Mouse (Mus musculus) cerebellum, adult 2 months (tissue): Measurements from ENCODE around the gene Mtmr10.

Source experiments
- CTCF ChIP-seq: fragments of 200-500 bp; IDR thresholded peaks from 2 replicates; pipeline ENCODE4 v1.5.1; 2011; ENCODE audit warnings: low read depth, mild to moderate bottlenecking, control low read depth, low read length, moderate library complexity, borderline replicate concordance; ENCODE audit not compliant: insufficient read depth
- POLR2A ChIP-seq: fragments of 200-500 bp; IDR thresholded peaks from 2 replicates; pipeline ENCODE4 v1.6.1; 2011; ENCODE audit warnings: low read length, control low read depth, borderline replicate concordance; ENCODE audit not compliant: insufficient read depth

GRCm38 (mm10) chr7:64239806-64240315 lies 47.6 kb upstream of the Mtmr10 start:
- TF ChIP-seq POLR2A (no peak), CTCF (no peak)
